Mouse (Mus musculus) cortical plate, adult 2 months (tissue): Measurements from ENCODE around the gene Cort.

Experiments used
- CTCF ChIP-seq: fragments of 200-500 bp; IDR thresholded peaks from 2 replicates; pipeline ENCODE4 v1.5.1; 2011; ENCODE audit warnings: mild to moderate bottlenecking, control low read depth, low read length; ENCODE audit not compliant: insufficient read depth; ENCODE audit errors: extremely low read depth
- POLR2A ChIP-seq: fragments of 200-500 bp; IDR thresholded peaks from 2 replicates; pipeline ENCODE4 v1.6.1; 2011; ENCODE audit warnings: mild to moderate bottlenecking, low read length, control low read depth; ENCODE audit not compliant: insufficient read depth; ENCODE audit errors: extremely low read depth

GRCm38 (mm10) chr4:149149196-149149595 lies 22.6 kb upstream of the Cort start:
- TF ChIP-seq CTCF (no peak), POLR2A (no peak)
